Mouse (Mus musculus): ENCODE results near the gene Nxt1. TPM values are rescaled to one million over a fixed set of nuclear protein-coding genes. Genes with fewer than 3 reads are reported as not detected.

Gene Nxt1
- polyA plus RNA-seq, 1 experiment = 25.6 TPM

DNA sequence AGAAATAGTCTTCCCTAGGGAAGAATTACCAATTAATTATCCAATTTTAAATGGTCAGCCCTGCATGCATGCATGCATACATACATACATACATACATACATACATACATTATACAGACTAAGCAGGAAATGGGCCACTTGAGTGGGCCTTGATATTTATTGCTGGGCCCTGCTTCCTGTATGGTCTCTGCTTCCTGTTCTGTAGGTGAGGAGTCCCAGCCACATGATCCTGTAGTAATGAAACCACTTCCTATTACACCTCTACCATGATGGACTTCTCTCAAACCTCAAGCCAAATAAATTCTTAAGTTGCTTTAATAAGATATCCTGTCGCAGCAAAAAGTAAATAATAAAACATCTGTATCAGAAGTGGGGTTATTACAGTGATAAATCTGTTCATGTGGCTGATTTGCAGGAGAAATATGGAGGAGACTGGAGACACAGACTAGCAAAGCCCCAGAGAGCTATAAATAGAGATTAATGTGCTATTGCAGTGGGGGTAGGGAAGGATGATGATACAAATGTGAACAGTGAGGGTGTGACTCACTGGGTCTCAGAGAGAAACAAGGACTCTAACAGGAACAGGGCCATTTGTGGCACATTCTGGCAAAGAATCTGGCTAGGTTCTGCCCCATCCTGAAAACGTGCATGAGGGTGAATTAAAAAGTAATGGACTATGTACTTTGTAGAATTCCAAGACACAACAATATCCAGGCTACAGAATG is 47.0 kb downstream of the Nxt1 start:
- H3K4me3 ChIP-seq (replicated peaks) = no peak overlapping the region
- peaks cover 10% of the 10 kb centered on the region for H3K4me1 ChIP-seq
- no peaks in the 10 kb centered on the region for H3K36me3 ChIP-seq (replicated peaks; ENCODE audit: low read length)
- TF ChIP-seq FLI1 (IDR thresholded peaks at IDR 0.05; ENCODE audit: low read length) = no peak
- TF ChIP-seq GATA1 (IDR thresholded peaks at IDR 0.05; ENCODE audit: borderline replicate concordance, low read length) = no peak
- H3K27me3 ChIP-seq (replicated peaks) = no peaks in the 10 kb centered on the region
- no peaks in the 10 kb centered on the region for H3K9me3 ChIP-seq

Other genes with a start within 250 kb of the Nxt1 start
- 1.2 TPM in 1 of 2 replicates, not detected in the other for gene Cd93, start 229.0 kb upstream of the Nxt1 start, polyA plus RNA-seq (2012; ENCODE audit: insufficient read depth, low replicate concordance)
- 5.2 and 17.8 TPM in 2 replicates for gene Gzf1, start 8.4 kb downstream of the Nxt1 start, polyA plus RNA-seq (2012; ENCODE audit: insufficient read depth, low replicate concordance)
- gene Napb, start 59.9 kb downstream of the Nxt1 start, polyA plus RNA-seq (2012; ENCODE audit: insufficient read depth, low replicate concordance) = not detected in 2 replicates
- not detected in 2 replicates for gene Cstl1, start 77.8 kb downstream of the Nxt1 start, polyA plus RNA-seq (2012; ENCODE audit: insufficient read depth, low replicate concordance)
- gene Cst11, start 98.9 kb downstream of the Nxt1 start, polyA plus RNA-seq (2012; ENCODE audit: insufficient read depth, low replicate concordance) = not detected in 2 replicates
- not detected in 2 replicates for gene 8030411F24Rik, start 109.4 kb downstream of the Nxt1 start, polyA plus RNA-seq (2012; ENCODE audit: insufficient read depth, low replicate concordance)
- gene Cst12, start 116.8 kb downstream of the Nxt1 start, polyA plus RNA-seq (2012; ENCODE audit: insufficient read depth, low replicate concordance) = not detected in 2 replicates
- not detected in 2 replicates for gene Cst8, start 126.2 kb downstream of the Nxt1 start, polyA plus RNA-seq (2012; ENCODE audit: insufficient read depth, low replicate concordance)
- not detected in 2 replicates for gene Cst13, start 147.5 kb downstream of the Nxt1 start, polyA plus RNA-seq (2012; ENCODE audit: insufficient read depth, low replicate concordance)
- gene Cst9, start 162.5 kb downstream of the Nxt1 start, polyA plus RNA-seq (2012; ENCODE audit: insufficient read depth, low replicate concordance) = not detected in 2 replicates
- gene 9230104L09Rik, start 192.4 kb downstream of the Nxt1 start, polyA plus RNA-seq (2012; ENCODE audit: insufficient read depth, low replicate concordance) = not detected in 2 replicates
- gene Cst3, start 203.1 kb downstream of the Nxt1 start, polyA plus RNA-seq (2012; ENCODE audit: insufficient read depth, low replicate concordance) = 199 and 636 TPM in 2 replicates

Data from megakaryocyte, embryonic 14.5 days (primary cell).